Mouse (Mus musculus) embryonic fibroblast, embryonic 13.5 days (primary cell): ENCODE measurements around the gene Sar1a.

Experiments used
- CTCF ChIP-seq: IDR thresholded peaks from 2 replicates; pipeline ENCODE4 v1.5.1; 2011; ENCODE audit warnings: mild to moderate bottlenecking, control low read depth, low read length, moderate library complexity, borderline replicate concordance; ENCODE audit not compliant: insufficient read depth
- POLR2A ChIP-seq: IDR thresholded peaks from 2 replicates; pipeline ENCODE4 v1.6.1; 2011; ENCODE audit warnings: low read depth, mild to moderate bottlenecking, control low read depth, low read length, moderate library complexity

DNA sequence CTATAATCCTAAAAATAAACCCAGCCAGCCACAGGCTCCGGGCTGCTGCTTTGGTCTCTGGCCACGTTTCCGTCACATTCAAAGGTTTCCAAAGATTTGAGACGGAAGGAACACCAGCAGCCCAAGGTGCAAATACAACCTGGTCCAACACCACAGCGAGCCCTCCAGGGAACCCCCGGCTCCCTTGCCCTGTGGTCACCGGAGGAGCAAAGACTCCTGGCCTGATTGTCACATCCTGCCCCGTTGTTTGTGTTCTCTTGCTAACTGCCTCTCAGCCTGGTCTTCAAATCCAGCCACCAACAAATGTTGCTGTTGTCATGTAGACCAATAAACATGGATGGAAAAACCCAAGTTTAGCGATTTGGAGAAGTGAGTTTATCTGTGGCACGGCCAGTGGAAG is 47.7 kb upstream of the Sar1a start:
- TF ChIP-seq CTCF = no peak
- TF ChIP-seq POLR2A = no peak
